Mouse (Mus musculus): Measurements from ENCODE around the gene Proca1. TPM values are rescaled to one million over a fixed set of nuclear protein-coding genes. Genes with fewer than 3 reads are reported as not detected.
"Not testable (repeated sequence)": the region's sequence is repeated elsewhere in the genome, so short reads cannot be mapped to it uniquely, and the experiment has no call there.

Gene Proca1
- polyA plus RNA-seq, 1 experiment from 2014 or later: 2.4 TPM

DNA sequence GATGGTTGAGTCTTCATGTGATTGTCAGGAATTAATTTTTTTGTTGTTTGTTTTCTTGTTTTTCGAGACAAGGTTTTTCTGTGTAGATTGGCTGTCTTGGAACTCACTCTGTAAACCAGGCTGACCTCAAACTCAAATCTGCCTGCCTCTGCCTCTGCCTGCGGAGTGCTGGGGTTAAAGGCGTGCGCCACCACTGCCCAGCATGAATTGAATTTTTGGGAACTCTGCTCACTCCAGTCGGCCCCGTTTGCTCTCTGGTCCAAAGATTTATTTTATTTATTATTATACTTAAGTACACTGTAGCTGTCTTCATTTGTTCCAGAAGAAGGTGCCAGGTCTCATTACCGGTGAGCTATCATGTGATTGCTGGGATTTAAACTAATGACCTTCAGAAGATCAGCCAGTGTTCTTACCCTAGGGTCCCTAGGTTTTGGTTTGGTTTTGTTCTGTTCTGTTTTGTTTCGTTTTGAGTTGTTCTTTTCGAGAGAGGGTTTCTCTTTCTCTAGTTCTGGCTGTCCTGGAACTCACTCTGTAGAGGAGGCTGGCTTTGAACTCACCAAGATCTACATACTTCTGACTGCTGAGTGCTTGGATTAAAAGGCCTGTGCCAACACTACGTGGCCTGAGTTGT is 9.2 kb upstream of the Proca1 start:
- Histone ChIP-seq H3K4me2 (ENCODE audit: low read depth, low read length) (peak overlapping the region; percentile 59), H3K27me3 (ENCODE audit: control insufficient read depth, insufficient read depth, low read length) (no peaks in the 10 kb centered on the region), H3K4me1 (ENCODE audit: control insufficient read depth, insufficient read depth, low read length) (peaks cover 33% of the 10 kb centered on the region), H3K4me3 (ENCODE audit: low read length) (peak overlapping the region; percentile 96), H3K9me3 (replicated peaks; ENCODE audit: control insufficient read depth, low read length) (no peaks in the 10 kb centered on the region), H3K9ac (ENCODE audit: low read length) (peak overlapping the region; percentile 39), H3K36me3 (ENCODE audit: control insufficient read depth, insufficient read depth) (peaks cover 23% of the 10 kb centered on the region), H3K27ac (ENCODE audit: low read length) (no peak overlapping the region)
- ATAC-seq (replicated peaks; ENCODE audit: extremely low read depth, insufficient read depth, low FRiP score): no peak
- 45% methylated on average over 10 of the region's 10 CpGs for WGBS

DNA sequence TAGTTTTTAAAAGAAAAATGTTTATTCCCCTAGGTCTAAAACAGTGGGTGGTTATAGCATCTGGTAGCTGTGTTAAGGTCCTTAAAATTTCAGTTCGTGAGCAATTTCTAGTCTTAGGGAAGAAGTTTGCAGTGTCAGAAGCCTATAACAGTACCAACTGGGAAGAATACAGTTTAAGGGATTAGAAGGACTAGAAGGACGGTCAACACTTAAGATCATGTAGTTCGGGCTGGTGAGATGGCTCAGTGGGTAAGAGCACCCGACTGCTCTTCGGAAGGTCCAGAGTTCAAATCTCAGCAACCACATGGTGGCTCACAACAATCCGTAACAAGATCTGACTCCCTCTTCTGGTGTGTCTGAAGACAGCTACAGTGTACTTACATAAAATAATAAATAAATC is 8.5 kb upstream of the Proca1 start:
- H3K9ac ChIP-seq (ENCODE audit: low read length); H3K9me3 ChIP-seq (replicated peaks; ENCODE audit: control insufficient read depth, low read length); H3K4me3 ChIP-seq (ENCODE audit: low read length); ATAC-seq (replicated peaks; ENCODE audit: extremely low read depth, insufficient read depth, low FRiP score); H3K27me3 ChIP-seq (ENCODE audit: control insufficient read depth, insufficient read depth, low read length); H3K27ac ChIP-seq (ENCODE audit: low read length); H3K4me2 ChIP-seq (ENCODE audit: low read depth, low read length): not testable (repeated sequence)
- H3K36me3 ChIP-seq (ENCODE audit: control insufficient read depth, insufficient read depth): peaks cover 21% of the 10 kb centered on the region
- peaks cover 31% of the 10 kb centered on the region for H3K4me1 ChIP-seq (ENCODE audit: control insufficient read depth, insufficient read depth, low read length)
- 88% methylated on average over 6 of the region's 6 CpGs for WGBS

DNA sequence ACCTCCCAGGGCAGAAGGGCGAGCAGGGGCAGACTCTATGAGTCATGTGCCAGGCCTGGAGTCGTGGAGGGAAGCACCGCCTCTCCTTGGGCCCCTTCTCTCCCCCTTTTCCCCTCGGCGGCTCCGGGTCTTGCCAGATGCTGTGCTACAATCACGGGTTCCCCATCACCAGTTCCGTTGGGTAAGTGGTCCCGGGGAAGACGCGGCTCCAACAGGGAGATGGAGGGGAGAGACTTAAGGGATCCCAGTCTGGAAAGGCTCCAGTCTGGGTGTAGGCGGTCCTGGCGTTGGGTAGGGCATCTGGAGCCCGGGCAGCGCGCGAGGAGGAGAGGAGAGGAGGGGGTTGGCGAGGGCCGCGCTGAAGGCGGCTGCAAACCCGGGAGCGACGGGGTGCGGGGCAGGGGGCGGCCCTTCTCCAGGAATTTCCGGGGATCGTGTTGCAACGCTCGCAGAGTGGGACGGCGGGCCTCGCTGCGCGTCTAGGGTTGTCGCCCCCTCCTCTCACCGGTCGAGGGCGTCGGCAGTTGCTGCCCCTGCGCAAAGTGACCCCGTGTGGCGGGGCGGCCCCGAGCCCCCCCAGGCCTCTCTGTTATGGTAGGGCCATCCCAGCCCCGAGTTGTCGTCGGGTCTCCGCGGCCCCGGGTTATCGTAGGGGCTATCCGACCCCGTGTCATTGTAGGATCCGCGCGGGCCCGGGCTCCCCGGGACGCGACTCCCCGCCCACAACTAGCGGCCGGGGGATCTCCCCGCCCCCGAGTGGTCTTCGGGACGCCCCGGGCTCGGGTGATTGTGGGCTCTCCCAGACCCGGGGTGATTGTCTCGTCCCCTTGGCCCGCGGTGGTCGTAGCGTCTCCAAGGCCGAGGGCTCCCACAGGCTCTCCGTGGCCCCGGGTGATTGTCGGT is 4.6 kb upstream of the Proca1 start, which contains the start of gene Rab34:
Rab34 (plus strand) TSS at position 100 of the 903 bp plus-strand sequence.
- Histone ChIP-seq H3K4me2 (ENCODE audit: low read depth, low read length) (peak within 1 kb of the TSS; percentile 79), H3K9me3 (replicated peaks; ENCODE audit: control insufficient read depth, low read length) (no peaks in the 10 kb centered on the region), H3K27ac (ENCODE audit: low read length) (peak within 1 kb of the TSS; percentile 90), H3K36me3 (ENCODE audit: control insufficient read depth, insufficient read depth) (peaks cover 16% of the 10 kb centered on the region), H3K27me3 (ENCODE audit: control insufficient read depth, insufficient read depth, low read length) (no peaks in the 10 kb centered on the region), H3K9ac (ENCODE audit: low read length) (peak within 1 kb of the TSS; percentile 82), H3K4me1 (ENCODE audit: control insufficient read depth, insufficient read depth, low read length) (peaks cover 21% of the 10 kb centered on the region), H3K4me3 (ENCODE audit: low read length) (peak within 1 kb of the TSS; percentile 64)
- under 1% methylated on average over 76 of the region's 80 CpGs for WGBS
- peak; percentile 81 for ATAC-seq (replicated peaks; ENCODE audit: extremely low read depth, insufficient read depth, low FRiP score)

DNA sequence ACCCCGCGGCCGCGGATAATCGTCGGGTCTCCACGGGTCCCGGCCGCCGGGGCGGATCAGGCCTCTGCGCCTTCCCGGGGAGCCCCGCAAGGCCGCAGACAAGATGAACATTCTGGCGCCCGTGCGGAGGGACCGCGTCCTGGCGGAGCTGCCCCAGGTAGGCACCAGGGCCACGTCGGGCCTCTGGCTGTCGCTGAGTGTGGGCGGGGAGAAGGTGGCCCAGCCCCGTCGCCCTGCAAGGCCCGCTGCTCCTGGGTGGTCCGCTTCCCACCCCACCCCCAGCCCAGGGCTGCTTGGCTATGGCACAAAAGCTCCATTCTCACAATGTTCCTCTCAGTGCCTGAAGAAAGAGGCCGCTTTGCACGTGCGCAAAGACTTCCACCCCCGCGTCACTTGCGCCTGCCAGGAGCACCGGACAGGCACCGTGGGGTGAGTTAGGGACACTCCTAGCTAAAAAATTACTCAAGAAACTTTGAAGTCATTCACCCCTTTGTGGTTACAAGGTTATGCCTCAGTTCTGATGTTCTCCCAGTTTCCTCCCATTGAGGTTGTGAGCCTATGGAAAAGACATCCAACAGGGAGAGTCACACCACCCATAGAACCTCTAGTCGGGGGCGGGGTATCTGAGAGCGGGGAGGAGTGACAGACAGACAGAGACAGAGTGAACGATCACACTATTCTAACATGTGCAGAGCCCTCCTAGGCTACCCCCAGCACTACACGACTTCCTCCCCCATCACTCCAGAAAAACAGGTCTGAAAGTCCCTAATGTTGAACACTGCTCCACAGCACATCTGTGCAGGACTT is 3.8 kb upstream of the Proca1 start:
- Histone ChIP-seq H3K4me1 (ENCODE audit: control insufficient read depth, insufficient read depth, low read length) (peaks cover 16% of the 10 kb centered on the region), H3K27ac (ENCODE audit: low read length) (peak overlapping the region; percentile 90), H3K9ac (ENCODE audit: low read length) (peak overlapping the region; percentile 82), H3K4me3 (ENCODE audit: low read length) (peak overlapping the region; percentile 64), H3K36me3 (ENCODE audit: control insufficient read depth, insufficient read depth) (peaks cover 16% of the 10 kb centered on the region), H3K4me2 (ENCODE audit: low read depth, low read length) (peak overlapping the region; percentile 79), H3K27me3 (ENCODE audit: control insufficient read depth, insufficient read depth, low read length) (no peaks in the 10 kb centered on the region), H3K9me3 (replicated peaks; ENCODE audit: control insufficient read depth, low read length) (no peaks in the 10 kb centered on the region)
- peak; percentile 78 for ATAC-seq (replicated peaks; ENCODE audit: extremely low read depth, insufficient read depth, low FRiP score)
- WGBS: 2% methylated on average over 42 of the region's 42 CpGs

DNA sequence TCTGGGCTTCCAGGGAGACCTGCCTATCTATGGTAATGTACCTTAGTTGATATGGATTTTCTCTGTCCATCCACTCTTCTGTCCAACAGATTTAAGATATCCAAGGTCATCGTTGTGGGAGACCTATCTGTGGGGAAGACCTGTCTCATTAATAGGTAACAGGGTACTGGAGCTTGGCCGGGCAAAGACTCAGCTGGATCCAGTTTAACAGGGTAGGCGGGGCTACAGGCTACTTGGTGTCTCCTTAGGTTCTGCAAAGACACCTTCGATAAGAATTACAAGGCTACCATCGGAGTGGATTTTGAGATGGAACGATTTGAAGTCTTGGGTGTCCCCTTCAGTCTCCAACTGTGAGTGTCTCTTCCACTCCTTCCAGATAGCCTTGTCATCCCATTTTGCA is 3.2 kb upstream of the Proca1 start:
- no peak overlapping the region for H3K9ac ChIP-seq (ENCODE audit: low read length)
- H3K27ac ChIP-seq (ENCODE audit: low read length): no peak overlapping the region

DNA sequence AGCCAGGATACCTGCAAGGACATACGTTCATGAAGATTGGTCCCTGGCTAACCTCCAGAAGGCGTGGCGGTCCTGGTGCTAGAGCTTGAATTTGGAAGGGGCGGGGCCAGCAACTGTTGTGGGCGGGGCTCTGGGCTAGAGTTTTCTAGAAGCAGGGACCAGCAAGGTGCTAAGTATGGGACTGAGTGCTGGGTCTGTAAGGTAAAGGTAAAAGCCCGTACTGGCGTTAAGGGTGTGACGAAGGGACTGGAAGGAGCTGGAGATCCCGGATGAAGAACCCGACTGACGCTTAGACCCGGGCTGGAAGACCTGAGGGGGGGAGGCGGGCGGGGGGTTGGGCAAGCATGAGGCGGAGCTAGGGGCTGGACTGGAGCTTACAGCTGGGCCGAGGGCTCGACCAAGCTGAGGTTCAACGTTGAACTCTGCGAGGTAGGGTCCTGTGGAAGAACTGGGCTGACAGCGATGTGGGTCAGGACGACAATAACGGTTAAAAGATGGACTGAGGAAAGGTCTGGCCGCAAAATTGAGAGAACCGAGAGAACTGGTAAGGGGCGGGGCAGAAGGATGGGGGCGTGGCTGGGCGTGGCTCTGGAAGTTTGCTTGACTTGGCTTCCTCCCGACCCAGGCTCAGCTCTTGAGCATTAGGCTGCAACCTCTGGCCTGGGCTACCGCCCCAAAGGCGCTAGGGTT is 1.4 kb downstream of the Proca1 start:
- Histone ChIP-seq H3K9me3 (replicated peaks; ENCODE audit: control insufficient read depth, low read length) (no peaks in the 10 kb centered on the region), H3K27ac (ENCODE audit: low read length) (no peak overlapping the region)
- 3% methylated on average over 30 of the region's 30 CpGs for WGBS

More for the DNA sequence above, 3.2 kb upstream of the Proca1 start:
- peak overlapping the region; percentile 79; the same call in 1 of the 2 replicates for H3K4me2 ChIP-seq (ENCODE audit: low read depth, low read length)
- H3K27me3 ChIP-seq (ENCODE audit: control insufficient read depth, insufficient read depth, low read length): no peaks in the 10 kb centered on the region
- WGBS: 74% methylated on average over 6 of the region's 6 CpGs
- peaks cover 19% of the 10 kb centered on the region for H3K4me1 ChIP-seq (ENCODE audit: control insufficient read depth, insufficient read depth, low read length)
- no peaks in the 10 kb centered on the region for H3K9me3 ChIP-seq (replicated peaks; ENCODE audit: control insufficient read depth, low read length)
- ATAC-seq (replicated peaks; ENCODE audit: extremely low read depth, insufficient read depth, low FRiP score): no peak
- H3K4me3 ChIP-seq (ENCODE audit: low read length): no peak overlapping the region
- H3K36me3 ChIP-seq (ENCODE audit: control insufficient read depth, insufficient read depth): peaks cover 16% of the 10 kb centered on the region

DNA sequence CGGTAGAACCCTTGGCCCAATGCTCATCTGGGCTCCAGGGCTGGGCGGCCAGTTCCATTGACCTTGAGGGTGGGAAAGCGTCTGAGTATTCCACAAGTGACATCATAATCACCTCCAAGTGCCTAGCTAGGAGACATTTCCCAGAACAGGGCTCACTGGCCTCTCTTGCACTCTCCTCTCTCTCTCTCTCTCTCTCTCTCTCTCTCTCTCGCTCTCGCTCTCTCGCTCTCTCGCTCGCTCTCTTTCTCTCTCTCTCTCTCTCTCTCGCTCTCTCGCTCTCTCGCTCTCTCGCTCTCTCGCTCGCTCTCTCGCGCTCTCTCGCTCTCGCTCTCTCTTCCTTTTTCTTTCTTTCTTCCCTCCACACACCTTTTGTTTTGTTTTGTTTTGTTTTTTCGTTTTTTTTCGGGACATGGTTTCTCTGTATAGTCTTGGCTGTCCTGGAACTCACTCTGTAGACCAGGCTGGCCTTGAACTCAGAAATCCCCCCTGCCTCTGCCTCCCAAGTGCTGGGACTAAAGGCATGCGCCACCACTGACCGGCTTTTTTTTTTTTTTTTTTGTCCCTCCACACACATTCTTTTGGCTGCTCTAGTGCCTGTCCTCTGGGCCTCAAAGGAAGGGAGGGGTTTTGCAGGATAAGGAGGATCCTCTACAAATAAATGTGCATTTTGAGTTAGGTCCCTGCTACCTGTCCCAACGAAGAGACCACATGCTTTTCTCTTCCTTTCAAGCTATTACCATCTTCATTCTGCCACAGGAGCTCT is 2.1 kb downstream of the Proca1 start:
- ATAC-seq (replicated peaks; ENCODE audit: extremely low read depth, insufficient read depth, low FRiP score): no peak
- no peaks in the 10 kb centered on the region for H3K9me3 ChIP-seq (replicated peaks; ENCODE audit: control insufficient read depth, low read length)
- H3K27me3 ChIP-seq (ENCODE audit: control insufficient read depth, insufficient read depth, low read length): no peaks in the 10 kb centered on the region
- H3K9ac ChIP-seq (ENCODE audit: low read length): peak overlapping the region; percentile 70
- H3K27ac ChIP-seq (ENCODE audit: low read length): no peak overlapping the region
- H3K4me3 ChIP-seq (ENCODE audit: low read length): peak overlapping the region; percentile 57
- H3K4me2 ChIP-seq (ENCODE audit: low read depth, low read length): peak overlapping the region; percentile 70
- H3K4me1 ChIP-seq (ENCODE audit: control insufficient read depth, insufficient read depth, low read length): peaks cover 7% of the 10 kb centered on the region; the same call in 1 of the 2 replicates
- 48% methylated on average over 22 of the region's 23 CpGs for WGBS
- peaks cover 16% of the 10 kb centered on the region for H3K36me3 ChIP-seq (ENCODE audit: control insufficient read depth, insufficient read depth)

More for the DNA sequence above, 1.4 kb downstream of the Proca1 start:
- peaks cover 16% of the 10 kb centered on the region for H3K36me3 ChIP-seq (ENCODE audit: control insufficient read depth, insufficient read depth)
- peaks cover 11% of the 10 kb centered on the region; the same call in 1 of the 2 replicates for H3K4me1 ChIP-seq (ENCODE audit: control insufficient read depth, insufficient read depth, low read length)
- no peaks in the 10 kb centered on the region for H3K27me3 ChIP-seq (ENCODE audit: control insufficient read depth, insufficient read depth, low read length)
- H3K9ac ChIP-seq (ENCODE audit: low read length): peak overlapping the region; percentile 70
- peak; percentile 73 for ATAC-seq (replicated peaks; ENCODE audit: extremely low read depth, insufficient read depth, low FRiP score)
- H3K4me2 ChIP-seq (ENCODE audit: low read depth, low read length): peak overlapping the region; percentile 70
- peak overlapping the region; percentile 57 for H3K4me3 ChIP-seq (ENCODE audit: low read length)

DNA sequence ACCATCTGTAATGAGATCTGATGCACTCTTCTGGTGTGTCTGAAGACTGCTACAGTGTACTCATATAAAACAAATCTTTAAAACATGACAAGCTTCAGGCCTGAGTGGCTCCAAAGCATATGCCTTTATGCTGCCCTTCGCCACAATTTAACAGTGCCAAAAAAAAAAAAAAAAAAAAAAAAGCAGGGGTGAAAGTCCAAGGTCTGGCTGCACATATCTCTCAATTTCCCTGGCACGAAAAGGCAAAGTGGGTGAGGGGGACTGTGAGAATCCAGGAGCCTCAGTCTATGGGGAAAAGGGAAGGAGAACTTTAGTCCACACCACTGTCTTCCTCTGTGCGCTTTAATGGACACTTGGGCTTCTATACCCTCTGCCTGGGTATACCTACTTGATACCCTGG is 9.2 kb downstream of the Proca1 start:
- ATAC-seq (replicated peaks; ENCODE audit: extremely low read depth, insufficient read depth, low FRiP score): no peak
- no peak overlapping the region for H3K27ac ChIP-seq (ENCODE audit: low read length)

More for the DNA sequence above, 9.2 kb downstream of the Proca1 start:
- H3K4me1 ChIP-seq (ENCODE audit: control insufficient read depth, insufficient read depth, low read length): no peaks in the 10 kb centered on the region
- peaks cover 25% of the 10 kb centered on the region for H3K36me3 ChIP-seq (ENCODE audit: control insufficient read depth, insufficient read depth)
- 90% methylated on average over 3 of the region's 3 CpGs for WGBS
- no peaks in the 10 kb centered on the region for H3K9me3 ChIP-seq (replicated peaks; ENCODE audit: control insufficient read depth, low read length)
- H3K4me2 ChIP-seq (ENCODE audit: low read depth, low read length): no peak overlapping the region
- H3K9ac ChIP-seq (ENCODE audit: low read length): no peak overlapping the region
- no peaks in the 10 kb centered on the region for H3K27me3 ChIP-seq (ENCODE audit: control insufficient read depth, insufficient read depth, low read length)
- H3K4me3 ChIP-seq (ENCODE audit: low read length): no peak overlapping the region

Measured in heart, embryonic 16.5 days (tissue).